Mouse (Mus musculus) layer of hippocampus, postnatal 25 days (tissue): ENCODE data around the gene Dmrt1. TPM values are rescaled to one million over a fixed set of nuclear protein-coding genes. Genes with fewer than 3 reads are reported as not detected.
"Not testable (repeated sequence)": the region's sequence is repeated elsewhere in the genome, so short reads cannot be mapped to it uniquely, and the experiment has no call there.

ENCODE experiments used
- DNase-seq, 2 experiments: peaks; one replicate each; pipeline ENCODE4 v3.0.0; 2022; ENCODE audit warnings: mixed read lengths in 2 of 2, low spot score in 1 of 2; ENCODE audit errors: extremely low spot score in 1 of 2
- total RNA-seq, 2 experiments: library from RNA; stranded (reverse); gene quantifications; 2 replicates each; pipeline ENCODE4 v1.2.3; 2021

Dmrt1 gene
- total RNA-seq: not detected

DNA sequence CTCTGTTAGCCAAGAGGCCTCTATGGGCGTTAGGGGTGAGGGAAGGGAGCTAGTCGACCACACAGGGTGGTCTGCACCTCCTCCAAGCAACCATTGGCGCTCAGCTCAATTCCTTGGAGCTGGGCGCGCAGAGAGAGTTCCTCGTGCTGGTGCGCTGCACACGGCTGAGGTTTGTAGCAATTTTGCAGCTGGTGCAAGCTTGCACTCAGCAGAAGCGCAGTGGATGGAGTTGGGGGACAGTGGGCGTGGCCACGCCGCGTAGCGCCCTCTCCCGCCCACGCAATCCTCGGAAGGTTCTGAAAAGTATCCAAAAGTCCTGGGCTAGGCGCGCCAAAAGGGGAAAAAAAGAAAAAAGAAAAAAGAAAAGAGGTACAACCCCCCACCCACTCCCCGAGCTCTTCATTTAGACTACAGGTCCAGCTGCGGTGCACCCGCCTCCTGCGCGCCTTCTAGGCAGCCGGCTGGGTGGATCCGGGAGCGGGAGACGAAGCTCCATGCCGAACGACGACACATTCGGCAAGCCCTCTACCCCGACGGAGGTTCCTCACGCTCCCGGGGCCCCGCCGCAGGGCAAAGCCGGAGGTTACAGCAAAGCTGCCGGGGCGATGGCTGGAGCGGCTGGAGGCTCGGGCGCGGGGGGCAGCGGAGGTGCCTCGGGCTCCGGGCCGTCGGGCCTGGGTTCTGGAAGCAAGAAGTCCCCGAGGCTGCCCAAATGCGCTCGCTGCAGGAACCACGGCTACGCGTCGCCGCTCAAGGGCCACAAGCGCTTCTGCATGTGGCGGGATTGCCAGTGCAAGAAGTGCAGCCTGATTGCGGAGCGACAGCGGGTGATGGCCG is at the start of gene Dmrt1:
Gene Dmrt1 (plus strand): TSS at position 259 of the 837 bp plus-strand sequence.
- DNase-seq: peak in 1 of 2 experiments; percentile 9

DNA sequence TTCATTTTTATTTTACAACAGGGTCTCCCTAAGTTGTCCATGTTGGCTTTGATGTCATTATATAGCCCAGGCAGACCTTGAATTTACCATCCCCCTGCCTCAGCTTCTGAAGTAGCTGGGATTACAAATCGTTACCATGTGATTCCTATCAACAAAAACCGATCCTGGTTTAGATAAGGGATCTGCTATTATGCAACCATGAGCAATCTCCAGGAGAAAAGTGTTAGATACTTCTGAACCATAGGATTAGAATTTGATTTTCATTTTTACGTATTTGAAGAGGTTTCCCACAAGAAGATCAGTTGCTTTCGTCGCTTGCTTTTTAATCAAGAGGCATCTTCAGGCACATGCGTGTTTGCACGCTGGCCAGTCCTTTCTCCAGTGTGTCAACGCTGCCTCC is 44.7 kb upstream of the Dmrt1 start:
- DNase-seq: no peak

DNA sequence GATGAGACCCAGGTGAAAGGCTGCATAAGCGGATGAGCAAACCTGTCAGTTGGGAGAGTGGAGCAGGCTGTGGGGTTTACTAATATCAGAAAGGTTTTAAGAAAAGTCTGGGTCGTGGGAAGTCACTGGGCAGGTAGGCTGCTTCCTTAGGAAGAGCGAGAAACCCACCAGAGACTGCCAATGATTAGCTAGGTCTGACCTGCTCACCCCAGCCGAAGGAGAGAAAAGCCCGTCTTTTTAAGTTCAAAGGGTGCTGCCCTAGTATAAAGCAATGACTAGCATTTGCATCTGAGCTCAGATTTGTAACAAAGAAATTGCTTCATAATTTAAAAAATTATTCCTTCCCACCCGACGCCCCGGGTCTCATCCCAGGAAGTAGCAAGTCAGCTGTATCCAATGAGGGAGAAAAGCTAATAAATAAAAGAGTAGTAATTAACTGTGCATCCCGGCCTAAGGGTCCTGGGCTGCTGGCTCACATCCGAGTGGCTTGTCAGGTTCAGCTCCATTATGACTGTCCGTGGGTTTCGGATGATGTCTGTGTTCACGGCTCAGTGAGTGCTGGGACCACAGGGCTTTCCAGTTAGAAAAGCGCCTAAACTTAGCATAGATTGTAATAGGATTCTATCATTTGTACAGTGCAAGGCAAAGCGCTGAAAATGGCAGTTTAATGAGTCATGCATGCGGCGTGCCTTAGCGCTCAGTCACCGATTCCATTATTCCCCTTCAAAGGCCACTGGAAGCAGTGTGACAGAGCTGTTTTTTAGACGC is 43.7 kb upstream of the Dmrt1 start:
- DNase-seq: no peak

DNA sequence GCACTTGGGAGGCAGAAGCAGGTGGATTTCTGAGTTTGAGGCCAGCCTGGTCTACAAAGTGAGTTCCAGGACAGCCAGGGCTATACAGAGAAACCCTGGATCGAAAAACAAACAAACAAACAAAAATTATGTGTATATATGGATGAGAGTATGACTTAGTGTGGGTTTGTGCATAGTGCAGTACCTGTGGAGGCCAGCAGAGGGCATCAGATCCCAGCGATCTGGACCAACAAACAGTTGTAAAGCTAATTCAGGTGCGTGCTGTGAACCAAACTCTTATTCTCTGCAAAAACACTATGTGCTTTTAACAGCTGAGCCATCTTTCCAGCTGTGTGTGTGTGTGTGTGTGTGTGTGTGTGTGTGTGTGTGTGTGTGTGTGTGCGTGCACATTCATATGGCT is 29.6 kb upstream of the Dmrt1 start:
- not testable (repeated sequence) for DNase-seq

DNA sequence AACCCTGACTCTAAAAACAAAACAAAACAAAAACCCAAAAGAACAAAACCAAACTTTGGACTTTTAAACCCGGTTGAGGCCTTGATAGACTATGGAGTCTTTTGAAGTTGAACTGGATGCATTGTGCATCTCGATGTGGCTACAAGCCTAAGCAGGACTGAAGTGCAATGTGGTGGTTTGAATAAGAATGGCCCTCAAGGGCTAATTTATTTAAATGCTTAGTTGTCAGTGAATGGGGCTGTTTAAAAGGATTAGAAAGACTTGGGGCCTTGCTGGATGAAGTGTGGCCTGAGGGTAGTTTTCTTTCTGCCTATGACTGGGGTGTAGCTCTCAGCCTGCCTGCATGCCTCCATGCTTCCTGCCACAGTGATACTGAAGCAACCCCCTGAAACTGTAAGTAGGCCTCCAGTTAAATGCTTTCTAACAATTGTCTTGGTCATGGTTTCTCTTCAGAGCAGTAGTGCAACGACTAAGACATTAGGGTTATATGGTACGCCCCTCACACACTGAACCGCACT is 26.2 kb upstream of the Dmrt1 start:
- DNase-seq: no peak

DNA sequence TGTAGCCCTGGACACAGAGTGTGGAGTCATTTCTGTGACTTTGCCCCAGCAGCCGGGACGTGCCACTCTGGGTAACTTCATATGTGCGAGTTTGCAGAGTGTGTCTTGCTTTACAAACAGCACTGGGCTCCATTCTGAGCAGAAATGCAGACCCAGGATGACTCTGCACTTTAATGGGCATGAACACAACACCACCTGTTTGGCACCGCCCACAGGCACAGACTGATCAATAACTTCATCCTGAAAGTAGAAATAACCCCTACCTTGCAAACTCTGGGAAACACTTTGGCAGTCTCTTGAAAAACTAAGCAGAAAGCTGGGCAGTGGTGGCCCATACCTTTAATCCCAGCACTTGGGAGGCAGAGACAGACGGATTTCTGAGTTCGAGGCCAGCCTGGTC is 24.6 kb upstream of the Dmrt1 start:
- DNase-seq: no peak

DNA sequence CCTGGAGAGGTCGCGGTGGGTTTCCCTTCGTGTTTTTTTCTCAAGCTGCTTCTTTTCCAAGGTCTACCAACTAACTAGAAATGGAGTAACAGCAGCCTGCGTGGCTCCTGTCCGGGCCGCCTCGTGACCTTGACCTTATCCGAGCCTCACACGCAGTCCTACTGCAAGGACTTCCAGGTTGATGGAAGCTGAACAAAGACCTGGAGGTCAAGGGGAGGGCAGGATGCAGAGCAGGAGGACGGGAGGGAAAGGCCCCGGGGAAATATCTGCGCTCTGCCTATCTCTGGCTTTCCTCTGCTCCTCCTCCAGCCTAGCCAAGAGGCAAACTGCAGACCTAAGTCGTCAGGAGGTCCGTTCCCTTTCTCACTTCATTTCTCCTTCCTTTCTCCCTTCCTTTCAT is 18.9 kb upstream of the Dmrt1 start:
- DNase-seq: no peak

DNA sequence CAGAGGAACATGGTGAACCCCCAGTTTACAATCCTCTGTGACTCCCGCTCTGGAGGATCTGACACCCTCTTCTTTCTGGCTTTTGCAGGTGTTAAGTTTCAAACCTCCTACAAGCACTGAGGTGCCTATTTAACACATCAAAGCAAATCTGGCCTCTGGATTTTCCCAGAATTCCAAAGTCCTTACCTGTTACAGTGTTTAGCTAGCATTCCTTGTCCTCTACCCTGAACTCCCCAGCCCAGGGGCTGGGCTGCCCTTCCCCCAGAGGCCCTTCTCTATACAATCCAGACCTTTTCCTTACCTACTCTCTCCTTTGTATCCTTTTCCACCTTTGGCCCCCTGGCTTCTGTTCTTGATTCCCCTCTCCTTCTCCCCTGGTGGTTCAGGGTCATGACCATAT is 18.1 kb upstream of the Dmrt1 start:
- no peak for DNase-seq

DNA sequence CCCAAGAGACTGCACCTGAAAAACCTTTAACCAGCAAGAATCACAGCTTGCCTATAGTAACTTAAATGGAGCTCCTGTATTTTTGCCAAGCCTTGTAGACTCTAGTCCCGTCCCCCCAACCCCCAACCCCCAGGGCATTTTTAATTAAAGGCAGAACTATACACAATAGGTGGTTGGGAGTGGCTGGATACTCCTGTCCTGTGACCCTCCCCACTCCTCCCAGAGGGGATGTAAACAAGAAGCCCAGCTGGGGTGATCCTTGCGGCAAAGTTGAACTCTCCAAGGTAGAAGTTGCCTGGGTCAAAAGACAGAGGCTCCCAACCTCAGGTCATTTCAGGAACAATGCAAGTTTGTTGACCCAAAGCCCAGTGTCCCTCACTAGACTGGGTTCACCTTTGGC is 16.9 kb upstream of the Dmrt1 start:
- no peak for DNase-seq

DNA sequence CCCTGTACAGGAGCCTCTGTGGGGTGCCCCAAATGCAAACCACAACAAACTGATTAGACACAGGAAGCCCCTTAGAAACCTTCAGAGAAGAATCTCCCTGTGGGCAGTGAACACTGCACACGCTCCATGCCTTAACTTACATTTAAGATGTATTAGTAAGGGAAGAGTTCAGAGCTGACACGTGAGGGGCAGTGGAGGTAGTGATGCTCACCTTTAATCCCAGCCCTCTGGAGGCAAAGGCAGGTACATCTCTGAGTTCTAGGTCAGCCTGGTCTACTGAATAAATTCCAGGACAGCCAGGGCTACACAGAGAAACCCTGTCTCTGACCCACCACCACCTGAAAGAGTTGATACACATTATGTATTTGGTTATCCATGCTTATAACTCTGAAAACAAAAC is 15.9 kb upstream of the Dmrt1 start:
- DNase-seq: no peak

DNA sequence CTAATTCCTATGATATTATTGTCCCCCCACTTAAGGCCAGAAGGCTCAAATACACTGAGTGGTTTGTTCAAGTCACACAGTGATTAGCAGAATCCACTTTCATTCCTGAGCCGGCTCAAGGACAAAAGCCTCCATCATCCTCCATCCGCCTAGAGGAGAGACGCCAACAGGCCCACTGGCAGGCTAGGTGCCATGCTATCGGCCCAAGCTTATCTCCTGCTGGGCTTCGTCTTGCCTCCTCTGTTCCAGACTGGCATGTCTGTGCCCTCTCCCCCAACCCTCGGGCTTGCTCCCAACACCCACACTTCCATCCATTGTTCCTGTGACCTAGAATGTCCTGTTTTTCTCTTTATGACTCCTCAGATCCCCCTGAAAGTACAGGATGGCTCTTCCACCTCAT is 8.0 kb upstream of the Dmrt1 start:
- DNase-seq: no peak

DNA sequence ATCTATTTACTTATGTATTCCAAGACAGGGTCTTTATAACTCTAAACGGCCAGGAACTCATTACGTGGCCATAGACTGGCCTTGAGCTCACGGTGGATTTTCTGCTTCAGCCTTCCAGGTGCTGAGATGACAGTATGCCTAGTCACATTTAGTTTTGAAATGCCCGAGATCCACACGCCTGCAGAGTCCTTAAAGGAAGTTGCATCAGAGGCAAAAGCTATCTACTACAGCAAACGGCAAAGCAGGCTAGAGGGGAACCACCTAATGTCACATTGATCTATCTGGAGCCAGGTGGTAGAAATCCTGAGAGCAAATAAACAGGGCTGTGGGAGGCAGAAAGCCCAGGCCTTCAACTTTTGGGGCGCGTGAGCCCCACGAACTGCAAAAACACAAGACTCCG is 540 bp upstream of the Dmrt1 start:
- DNase-seq: no peak

DNA sequence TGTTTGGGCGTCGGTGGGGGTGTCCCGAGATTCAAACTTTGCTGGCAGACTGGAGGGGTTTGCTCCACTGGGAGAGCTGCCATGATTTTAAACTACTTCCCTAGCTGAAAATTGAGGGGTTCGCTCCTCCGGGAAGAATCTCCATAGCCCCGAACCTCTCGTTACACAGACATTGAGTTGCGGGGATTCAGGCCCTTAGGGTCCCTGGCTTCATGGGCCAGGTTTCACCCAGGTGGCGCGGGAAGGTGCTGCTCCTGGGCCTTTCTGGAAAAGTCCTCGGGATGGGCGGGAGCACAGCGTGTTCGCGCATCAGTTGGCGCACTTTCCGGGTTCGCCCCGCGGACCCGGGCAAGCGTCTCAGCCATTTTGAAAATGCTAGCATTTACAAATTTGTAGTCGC is 1.2 kb downstream of the Dmrt1 start:
- DNase-seq: no peak

DNA sequence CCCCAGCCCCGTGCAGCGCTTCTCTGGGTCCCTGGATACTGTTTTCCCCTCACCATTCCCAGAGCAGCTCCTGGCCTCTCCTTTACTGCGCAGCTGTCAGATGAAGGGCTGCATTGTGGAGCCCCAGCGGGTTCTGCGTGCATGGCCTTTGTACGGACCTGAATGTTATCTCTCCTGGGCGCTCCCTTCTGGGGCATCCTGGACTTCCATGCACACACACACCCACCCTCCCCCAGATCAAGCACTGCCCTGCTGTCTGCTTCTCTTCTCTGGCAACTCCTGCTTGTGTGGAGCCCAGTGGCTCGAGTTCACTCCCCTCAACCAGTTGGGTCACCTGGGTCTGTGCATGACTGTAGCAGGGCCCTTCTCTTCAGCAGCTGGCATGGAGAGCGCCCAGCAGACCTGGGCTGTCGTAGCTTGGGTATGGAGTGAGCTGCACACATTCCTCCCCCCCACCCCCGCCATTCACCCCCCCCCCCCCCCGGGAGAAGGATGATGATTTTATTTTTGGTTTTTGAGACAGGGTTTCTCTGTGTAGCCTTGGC is 9.6 kb downstream of the Dmrt1 start:
- no peak for DNase-seq

DNA sequence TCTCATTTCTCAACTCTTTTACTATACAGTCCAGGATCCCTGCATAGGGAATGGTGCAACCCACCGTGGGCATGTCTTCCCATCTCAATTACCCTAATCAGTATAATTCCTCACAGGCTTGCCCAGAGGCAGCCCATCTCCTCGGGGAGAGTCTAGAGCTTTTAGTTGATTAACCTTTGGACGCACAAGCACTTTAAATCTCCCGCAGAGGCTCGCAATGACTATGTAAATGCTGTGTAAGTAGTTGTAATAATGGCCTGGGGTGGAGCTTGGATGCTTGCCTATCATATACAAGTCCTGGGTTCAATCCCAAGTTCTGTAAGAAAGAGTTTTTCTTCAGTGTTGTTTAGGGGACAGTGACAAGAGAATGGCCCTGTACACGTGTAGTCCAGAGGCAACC is 18.7 kb downstream of the Dmrt1 start:
- no peak for DNase-seq

DNA sequence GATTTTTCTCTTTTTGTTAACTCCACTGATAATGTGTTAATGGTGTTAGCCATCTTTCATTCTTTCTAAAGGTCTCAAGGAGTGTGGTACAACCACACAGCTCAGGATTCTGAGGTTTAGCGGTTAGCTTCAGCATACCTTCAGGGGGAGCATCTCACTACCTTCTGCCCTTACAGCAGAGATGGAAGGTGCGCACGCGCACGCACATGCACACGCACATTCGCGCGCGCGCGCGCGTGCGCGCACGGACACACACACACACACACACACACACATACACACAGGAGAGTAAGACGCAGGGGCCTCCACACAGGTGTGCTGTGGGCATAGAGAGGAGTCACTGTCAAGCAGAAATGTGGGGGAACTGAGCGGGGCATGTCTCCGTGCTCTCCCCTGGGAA is 20.3 kb downstream of the Dmrt1 start:
- DNase-seq: no peak

DNA sequence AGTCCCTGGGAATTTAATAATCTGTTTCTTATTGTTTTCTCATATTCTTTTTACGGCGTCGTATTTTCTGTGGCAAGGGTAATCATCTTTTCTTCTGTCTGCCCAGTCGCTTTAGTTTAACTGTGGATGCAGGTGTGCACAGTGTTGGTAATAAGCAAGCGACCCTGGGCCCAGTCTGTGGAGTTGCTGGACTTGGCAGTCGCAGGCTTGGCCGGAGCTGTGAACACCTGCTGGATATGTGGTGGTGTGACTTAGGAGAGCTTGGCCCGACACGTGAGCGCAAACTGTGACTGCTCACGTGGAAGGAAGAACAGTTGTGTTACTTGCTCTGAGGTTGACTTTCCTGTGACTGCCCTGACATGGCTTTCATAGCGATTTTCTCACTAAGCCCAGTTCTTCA is 24.3 kb downstream of the Dmrt1 start:
- no peak for DNase-seq

DNA sequence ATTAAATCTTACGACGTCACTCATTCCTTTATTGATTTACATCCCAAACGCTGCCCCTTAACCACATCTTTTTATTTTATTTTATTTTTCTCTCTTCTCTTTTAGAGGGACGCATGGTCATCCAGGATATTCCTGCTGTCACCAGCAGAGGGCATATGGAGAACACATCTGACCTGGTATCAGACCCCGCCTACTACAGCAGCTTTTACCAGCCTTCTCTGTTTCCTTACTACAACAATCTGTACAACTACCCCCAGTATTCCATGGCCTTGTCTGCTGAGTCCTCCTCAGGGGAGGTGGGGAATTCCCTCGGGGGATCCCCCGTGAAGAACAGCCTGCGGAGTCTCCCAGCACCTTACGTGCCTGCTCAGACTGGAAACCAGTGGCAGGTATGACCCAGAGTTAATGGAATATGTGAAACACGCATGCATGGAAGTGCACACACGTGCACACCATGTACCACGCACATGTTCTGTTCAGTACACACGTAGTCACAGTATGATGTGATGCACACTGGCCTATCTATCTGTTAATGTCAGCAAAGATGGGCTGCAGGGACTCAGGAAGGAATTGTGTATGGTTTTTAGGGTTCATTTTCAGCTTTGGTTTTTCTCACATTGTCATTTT is 40.4 kb downstream of the Dmrt1 start:
- DNase-seq: peak; percentile 11 to 51

DNA sequence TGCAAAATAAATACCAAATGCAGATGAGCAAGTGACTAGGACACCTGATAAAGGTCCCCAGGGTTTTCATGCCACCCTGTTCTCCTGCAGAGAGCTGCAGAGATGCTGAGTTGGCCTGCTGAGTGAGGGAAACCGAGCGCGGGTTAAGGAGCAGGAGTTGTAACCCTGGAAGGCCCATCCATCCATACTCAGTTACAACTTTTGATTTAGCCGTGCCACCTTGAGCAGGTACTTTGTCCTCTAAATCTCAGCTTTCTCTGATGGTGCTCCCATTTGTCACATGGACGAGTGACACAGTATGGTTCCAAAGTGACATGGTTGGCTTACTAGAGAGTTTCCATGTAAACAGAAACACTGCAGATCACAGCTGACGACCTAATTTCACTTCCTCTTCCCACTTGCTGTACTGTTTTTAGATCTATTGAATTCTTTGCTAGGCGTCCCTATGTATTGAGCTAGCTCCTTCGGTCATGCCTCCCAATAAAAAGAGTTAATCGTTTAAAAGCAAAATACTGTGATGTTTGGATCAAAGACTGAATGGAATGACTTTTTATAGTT is 41.7 kb downstream of the Dmrt1 start:
- no peak for DNase-seq

DNA sequence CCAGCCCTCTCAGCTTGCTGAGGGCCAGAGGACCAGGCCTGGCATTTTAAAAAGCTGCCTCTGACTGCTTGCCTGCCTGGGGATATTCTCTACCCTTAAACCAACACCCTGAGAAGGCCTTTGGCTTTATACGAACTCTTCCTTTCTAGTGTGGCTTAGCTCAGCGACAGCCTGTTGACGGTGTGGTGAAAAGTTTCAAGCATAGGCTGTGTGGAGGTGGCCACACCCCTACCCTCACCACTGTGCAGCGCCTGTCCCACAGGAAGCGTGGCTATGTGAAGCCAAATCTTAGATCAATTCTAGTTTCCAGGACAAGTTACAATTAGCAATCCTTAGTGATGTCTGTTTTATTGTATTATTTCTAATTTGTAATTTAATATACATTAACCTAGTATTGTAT is 44.9 kb downstream of the Dmrt1 start:
- DNase-seq: no peak

DNA sequence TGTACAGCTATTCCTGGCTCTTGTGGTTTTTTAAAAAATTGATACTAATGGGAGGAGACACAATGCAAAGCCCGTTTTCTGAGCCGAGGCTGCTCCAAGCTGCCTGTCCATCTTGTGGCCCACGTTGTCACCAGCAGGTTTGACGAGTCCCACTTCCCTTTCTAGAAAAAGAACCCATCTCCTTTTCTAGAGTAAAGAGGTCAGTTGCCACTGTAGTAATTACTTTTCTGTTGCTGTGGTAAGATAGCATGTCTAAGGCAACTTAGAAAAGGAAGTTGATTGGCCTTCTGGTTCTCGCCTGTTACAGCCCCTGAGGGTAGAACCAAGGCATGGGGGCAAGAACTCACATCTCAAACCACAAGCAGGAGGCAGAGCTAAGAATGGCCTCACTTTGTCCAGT is 45.6 kb downstream of the Dmrt1 start:
- no peak for DNase-seq
